Mouse (Mus musculus) myocyte (in vitro differentiated cells): ENCODE measurements around the gene Taf1b.

ENCODE experiments used
- E2F4 ChIP-seq: IDR thresholded peaks from one replicate; pipeline ENCODE4 v1.6.1; 2011; ENCODE audit warnings: mild to moderate bottlenecking, control low read depth, moderate library complexity; ENCODE audit not compliant: insufficient read depth
- MAX ChIP-seq: IDR thresholded peaks from one replicate; pipeline ENCODE4 v1.6.1; 2011; ENCODE audit warnings: low read depth, mild to moderate bottlenecking, control low read depth
- MYOD1 ChIP-seq, 3 experiments: IDR thresholded peaks; one replicate each; pipeline ENCODE4 v1.6.1; 2011; ENCODE audit warnings: control low read depth in 2 of 3, low read depth in 2 of 3, mild to moderate bottlenecking in 2 of 3, moderate library complexity in 1 of 3; ENCODE audit not compliant: insufficient read length in 2 of 3, control insufficient read depth in 1 of 3
- MYOG ChIP-seq, 3 experiments: IDR thresholded peaks; one replicate each; pipeline ENCODE4 v1.6.1; 2011; ENCODE audit warnings: control low read depth in 2 of 3, low read depth in 2 of 3, mild to moderate bottlenecking in 2 of 3; ENCODE audit not compliant: insufficient read length in 2 of 3, control insufficient read depth in 1 of 3, insufficient read depth in 1 of 3
- POLR2A ChIP-seq: IDR thresholded peaks from one replicate; pipeline ENCODE4 v1.6.1; 2011; ENCODE audit warnings: low read depth, mild to moderate bottlenecking, control low read depth, moderate library complexity; ENCODE audit not compliant: insufficient read length
- POLR2AphosphoS2 ChIP-seq: IDR thresholded peaks from one replicate; pipeline ENCODE4 v1.6.1; 2011; ENCODE audit warnings: low read depth, control low read depth; ENCODE audit not compliant: insufficient read length
- REST ChIP-seq: IDR thresholded peaks from one replicate; pipeline ENCODE4 v1.6.1; 2011; ENCODE audit warnings: mild to moderate bottlenecking, control low read depth, moderate library complexity; ENCODE audit not compliant: insufficient read depth, insufficient read length
- SRF ChIP-seq: IDR thresholded peaks from one replicate; pipeline ENCODE4 v1.6.1; 2011; ENCODE audit warnings: low read depth; ENCODE audit not compliant: control insufficient read depth, insufficient read length
- TCF12 ChIP-seq: IDR thresholded peaks from one replicate; pipeline ENCODE4 v1.6.1; 2011; ENCODE audit warnings: mild to moderate bottlenecking, control low read depth; ENCODE audit not compliant: poor library complexity, insufficient read depth, severe bottlenecking
- TCF3 ChIP-seq: IDR thresholded peaks from one replicate; pipeline ENCODE4 v1.6.1; 2011; ENCODE audit warnings: low read depth, control low read depth; ENCODE audit not compliant: insufficient read length
- USF1 ChIP-seq: IDR thresholded peaks from one replicate; pipeline ENCODE4 v1.6.1; 2011; ENCODE audit warnings: low read depth, mild to moderate bottlenecking, control low read depth, moderate library complexity

GRCm38 (mm10) chr12:24583653-24584052 lies 85.5 kb downstream of the Taf1b start:
- no peak for TF ChIP-seq E2F4
- TF ChIP-seq USF1: no peak
- TF ChIP-seq TCF12: no peak
- TF ChIP-seq POLR2A: no peak
- no peak for TF ChIP-seq MYOG (IDR thresholded peaks at IDR 0.05; ENCODE audit: control insufficient read depth in 1 of 3, insufficient read depth in 1 of 3, insufficient read length in 2 of 3, low read depth in 2 of 3)
- no peak for TF ChIP-seq REST
- TF ChIP-seq MAX: no peak
- no peak for TF ChIP-seq MYOD1 (IDR thresholded peaks at IDR 0.05; ENCODE audit: control insufficient read depth in 1 of 3, insufficient read length in 2 of 3, low read depth in 2 of 3)
- TF ChIP-seq SRF: no peak
- TF ChIP-seq POLR2AphosphoS2: no peak
- TF ChIP-seq TCF3: no peak
